Mouse (Mus musculus) midbrain, embryonic 15.5 days (tissue): ENCODE results near the gene Rgl1. TPM values are rescaled to one million over a fixed set of nuclear protein-coding genes. Genes with fewer than 3 reads are reported as not detected.

Experiments
- ATAC-seq: fragments of 200-750 bp; cut with Nextera tagmentation; replicated peaks from 2 replicates; pipeline ENCODE4 v1.8.0; 2017; ENCODE audit warnings: moderate TSS enrichment
- H3K27ac ChIP-seq: fragments of 300-500 bp; sonication (generic); 2 replicates; pipeline ENCODE4 v1.5.1; 2015; ENCODE audit warnings: mild to moderate bottlenecking, inconsistent platforms
- H3K27me3 ChIP-seq: fragments of 300-500 bp; sonication (generic); replicated peaks from 2 replicates; pipeline ENCODE4 v1.6.1; 2015; ENCODE audit warnings: inconsistent platforms
- H3K36me3 ChIP-seq: fragments of 300-500 bp; sonication (generic); replicated peaks from 2 replicates; pipeline ENCODE4 v1.6.1; 2015; ENCODE audit warnings: inconsistent platforms
- H3K4me1 ChIP-seq: fragments of 300-500 bp; sonication (generic); 2 replicates; pipeline ENCODE4 v1.6.1; 2015; ENCODE audit warnings: inconsistent platforms
- H3K4me2 ChIP-seq: fragments of 300-500 bp; sonication (generic); 2 replicates; pipeline ENCODE4 v1.6.1; 2015; ENCODE audit warnings: inconsistent platforms, mild to moderate bottlenecking, moderate library complexity
- H3K4me3 ChIP-seq: fragments of 300-500 bp; sonication (generic); 2 replicates; pipeline ENCODE4 v1.5.1; 2015; ENCODE audit warnings: mild to moderate bottlenecking, inconsistent platforms
- H3K9ac ChIP-seq: fragments of 300-500 bp; sonication (generic); 2 replicates; pipeline ENCODE4 v1.6.1; 2015; ENCODE audit warnings: mild to moderate bottlenecking, inconsistent platforms
- H3K9me3 ChIP-seq: fragments of 300-500 bp; sonication (generic); 2 replicates; pipeline ENCODE4 v1.6.1; 2016; ENCODE audit warnings: inconsistent platforms
- WGBS: fragments of 180-500 bp; shearing (Covaris S2); methylation state at CpG from one replicate; pipeline ENCODE4 v1.1.7; 2015; ENCODE audit warnings: mixed read lengths; 5-methylcytosine and 5-hydroxymethylcytosine counted together
- polyA plus RNA-seq: library from polyadenylated mRNA; unstranded; fragments of >200 nt; fragmentation: Nextera tagmentation; extraction: Ambion mirVana; gene quantifications from 2 replicates; pipeline ENCODE4 v1.2.1, GENCODE M21; 2015

Rgl1 gene
- polyA plus RNA-seq, 1 experiment from 2014 or later: 14.9 TPM

GRCm38 (mm10) chr1:152615987-152616776 is 150.0 kb downstream of the Rgl1 start:
- no peak overlapping the region for H3K9ac ChIP-seq
- no peaks in the 10 kb centered on the region for H3K9me3 ChIP-seq
- no peaks in the 10 kb centered on the region for H3K36me3 ChIP-seq
- H3K4me2 ChIP-seq: no peak overlapping the region
- no peak overlapping the region for H3K27ac ChIP-seq
- ATAC-seq: no peak
- no peaks in the 10 kb centered on the region for H3K27me3 ChIP-seq
- no peaks in the 10 kb centered on the region for H3K4me1 ChIP-seq
- 83% methylated on average over 10 of the region's 10 CpGs for WGBS
- H3K4me3 ChIP-seq: no peak overlapping the region

DNA sequence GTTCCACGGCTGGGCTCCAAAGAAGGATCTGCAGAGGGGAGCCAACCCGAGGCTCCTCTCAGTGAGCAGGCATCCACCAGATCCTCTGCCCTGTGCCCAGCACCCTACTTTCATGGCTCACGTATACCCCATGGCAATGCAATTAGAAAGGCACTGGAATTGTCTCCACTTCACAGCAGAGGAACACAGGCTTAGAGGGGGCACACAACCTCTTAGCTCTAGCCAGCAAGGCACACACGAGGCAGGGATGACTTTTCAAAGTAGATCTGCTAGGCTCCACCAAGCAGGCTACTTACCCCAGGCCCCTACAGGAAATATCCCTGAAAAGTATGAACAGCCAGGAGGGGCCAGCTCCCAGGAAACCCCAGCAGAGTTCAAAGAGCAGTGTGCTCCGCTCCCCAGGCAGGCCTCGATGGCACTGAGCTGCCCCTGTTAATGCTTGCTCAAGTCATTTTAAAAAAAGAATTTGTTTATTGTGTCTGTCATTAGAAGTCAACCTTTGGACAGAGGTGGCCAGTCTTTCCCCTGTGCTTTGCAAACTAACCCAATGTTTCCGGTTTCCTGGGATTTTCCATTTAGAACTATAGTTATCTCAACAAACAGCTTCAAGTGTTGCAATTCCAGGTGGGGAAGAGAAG is 151.3 kb downstream of the Rgl1 start:
- H3K4me2 ChIP-seq: no peak overlapping the region
- 61% methylated on average over 7 of the region's 7 CpGs for WGBS
- no peak overlapping the region for H3K9ac ChIP-seq
- no peaks in the 10 kb centered on the region for H3K9me3 ChIP-seq
- no peak overlapping the region for H3K4me3 ChIP-seq
- no peaks in the 10 kb centered on the region for H3K27me3 ChIP-seq
- no peaks in the 10 kb centered on the region for H3K36me3 ChIP-seq
- no peak overlapping the region for H3K27ac ChIP-seq
- no peak for ATAC-seq
- H3K4me1 ChIP-seq: no peaks in the 10 kb centered on the region

DNA sequence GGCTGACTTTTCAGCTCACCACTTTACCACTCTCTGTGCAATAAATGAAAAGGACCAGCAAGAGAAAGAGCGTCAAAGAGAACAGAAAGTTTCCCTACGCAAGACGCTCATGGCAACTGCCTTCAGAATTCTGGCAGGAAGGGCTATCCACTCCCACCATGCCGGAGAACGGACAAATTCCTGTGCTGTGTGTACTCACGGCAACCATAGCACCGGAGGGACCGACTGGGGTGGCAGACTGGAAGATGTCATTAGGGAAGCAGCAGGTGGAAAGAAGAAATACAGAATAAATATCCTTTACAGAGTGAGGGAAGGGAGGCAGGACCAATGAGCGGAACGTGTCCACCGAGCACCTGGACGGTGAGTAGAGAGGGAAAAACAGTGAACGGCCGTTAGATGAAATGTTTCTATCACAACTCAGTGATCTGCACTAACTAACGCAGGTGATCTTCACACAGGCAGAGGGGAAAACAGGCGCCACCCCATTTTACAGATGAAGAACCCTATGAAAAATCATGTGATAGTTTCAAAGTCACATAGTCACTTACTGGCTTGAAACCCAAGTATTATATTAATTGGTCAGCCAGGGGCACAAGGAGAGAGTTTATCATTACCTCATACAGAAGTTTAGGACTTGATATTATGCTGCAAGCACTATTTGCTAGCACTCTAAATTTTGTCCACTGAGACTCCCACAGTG is 152.8 kb downstream of the Rgl1 start:
- H3K9ac ChIP-seq: no peak overlapping the region
- H3K9me3 ChIP-seq: no peaks in the 10 kb centered on the region
- H3K4me1 ChIP-seq: no peaks in the 10 kb centered on the region
- WGBS: 85% methylated on average over 16 of the region's 16 CpGs
- H3K27me3 ChIP-seq: no peaks in the 10 kb centered on the region
- no peak overlapping the region for H3K27ac ChIP-seq
- ATAC-seq: no peak
- no peak overlapping the region for H3K4me2 ChIP-seq
- no peak overlapping the region for H3K4me3 ChIP-seq
- no peaks in the 10 kb centered on the region for H3K36me3 ChIP-seq

DNA sequence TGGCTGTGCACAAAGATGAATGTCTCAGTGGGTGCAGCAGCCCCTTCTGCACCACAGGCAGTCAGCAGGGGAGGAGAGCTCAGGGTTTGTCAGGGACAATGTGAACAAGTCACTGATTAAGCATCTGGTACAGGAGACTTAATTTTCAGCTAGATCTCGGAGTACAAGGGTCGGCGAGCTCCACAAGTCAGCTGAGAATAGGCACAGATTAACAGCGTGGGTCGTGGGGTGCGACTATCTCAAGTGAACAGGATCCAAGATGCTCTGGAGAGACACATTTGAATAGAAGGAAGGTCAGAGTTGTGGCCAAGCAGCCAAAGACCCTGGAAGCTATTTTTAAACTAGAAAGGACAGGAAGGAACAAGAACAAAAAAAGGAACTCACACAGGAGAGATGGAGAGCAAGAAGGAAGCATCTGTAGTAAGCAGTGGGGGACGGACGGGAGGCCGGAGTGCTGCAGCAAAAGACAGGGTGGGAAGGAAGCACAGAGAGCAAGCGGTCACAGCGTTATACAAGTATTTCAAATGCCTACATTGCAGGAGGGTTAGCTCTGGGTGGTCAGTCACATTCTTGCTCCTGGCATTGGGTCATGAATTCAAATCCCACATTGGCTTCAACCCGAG is 153.5 kb downstream of the Rgl1 start:
- Histone ChIP-seq H3K27ac (no peak overlapping the region), H3K9ac (no peak overlapping the region), H3K36me3 (no peaks in the 10 kb centered on the region), H3K9me3 (no peaks in the 10 kb centered on the region), H3K4me3 (no peak overlapping the region), H3K4me1 (no peaks in the 10 kb centered on the region), H3K4me2 (no peak overlapping the region), H3K27me3 (no peaks in the 10 kb centered on the region)
- WGBS: 64% methylated on average over 12 of the region's 12 CpGs
- ATAC-seq: no peak

- no peak for ATAC-seq
- Histone ChIP-seq H3K27me3 (no peaks in the 10 kb centered on the region), H3K9me3 (no peaks in the 10 kb centered on the region), H3K4me3 (no peak overlapping the region), H3K4me2 (no peak overlapping the region), H3K9ac (no peak overlapping the region), H3K4me1 (no peaks in the 10 kb centered on the region), H3K27ac (no peak overlapping the region), H3K36me3 (no peaks in the 10 kb centered on the region)
- 68% methylated on average over 10 of the region's 10 CpGs for WGBS
Observed at GRCm38 (mm10) chr1:152609547-152609946, 156.6 kb downstream of the Rgl1 start.

DNA sequence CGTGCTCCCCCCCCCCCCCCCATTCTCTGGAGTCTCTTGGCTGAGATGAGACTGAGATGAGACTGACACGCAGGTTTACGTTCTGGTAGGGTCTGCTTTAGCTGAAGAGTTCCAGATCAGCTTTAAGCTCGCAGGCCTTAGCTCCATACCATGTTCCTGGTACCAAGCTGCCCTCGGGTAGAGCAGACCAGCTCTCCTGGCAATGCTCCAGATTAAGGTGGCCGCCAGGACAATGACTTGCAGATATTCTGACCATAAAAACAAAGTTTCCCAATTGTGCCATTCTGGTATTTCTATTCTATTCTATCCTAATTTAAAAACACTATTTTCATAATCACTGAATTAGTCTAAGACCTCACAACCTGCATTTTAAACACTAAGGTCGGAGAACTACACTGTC is 157.1 kb downstream of the Rgl1 start:
- Histone ChIP-seq H3K4me2 (no peak overlapping the region), H3K36me3 (no peaks in the 10 kb centered on the region), H3K9ac (no peak overlapping the region), H3K27ac (no peak overlapping the region), H3K27me3 (no peaks in the 10 kb centered on the region), H3K4me1 (no peaks in the 10 kb centered on the region), H3K4me3 (no peak overlapping the region), H3K9me3 (no peaks in the 10 kb centered on the region)
- 86% methylated on average over 7 of the region's 7 CpGs for WGBS
- no peak for ATAC-seq

DNA sequence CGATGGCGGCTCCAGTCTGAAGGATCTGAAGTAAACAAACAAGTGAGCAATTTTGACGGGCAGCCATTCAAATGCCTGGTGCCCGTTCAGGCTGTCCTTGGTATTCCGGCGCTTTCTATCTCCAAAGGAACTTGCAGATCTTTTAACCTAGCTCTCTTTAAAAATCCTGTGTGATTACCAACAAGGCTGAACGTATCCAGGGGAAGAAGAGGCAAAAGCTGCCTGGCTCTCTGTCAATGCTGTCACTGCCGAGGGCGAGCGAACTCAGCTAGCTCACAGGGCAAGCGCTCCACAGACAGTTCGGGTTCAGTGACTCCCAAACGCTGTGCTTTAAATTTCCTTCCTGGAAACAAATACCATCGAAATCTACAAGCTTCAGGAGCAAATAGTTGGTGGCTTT is 158.4 kb downstream of the Rgl1 start:
- H3K36me3 ChIP-seq: no peaks in the 10 kb centered on the region
- 60% methylated on average over 14 of the region's 14 CpGs for WGBS
- ATAC-seq: no peak
- H3K4me1 ChIP-seq: no peaks in the 10 kb centered on the region
- no peak overlapping the region for H3K4me3 ChIP-seq
- no peak overlapping the region for H3K4me2 ChIP-seq
- H3K27ac ChIP-seq: no peak overlapping the region
- H3K27me3 ChIP-seq: no peaks in the 10 kb centered on the region
- H3K9me3 ChIP-seq: no peaks in the 10 kb centered on the region
- H3K9ac ChIP-seq: no peak overlapping the region

GRCm38 (mm10) chr1:152606727-152607126 is 159.4 kb downstream of the Rgl1 start:
- no peak overlapping the region for H3K4me2 ChIP-seq
- 88% methylated on average over 11 of the region's 11 CpGs for WGBS
- no peak overlapping the region for H3K4me3 ChIP-seq
- H3K4me1 ChIP-seq: no peaks in the 10 kb centered on the region
- no peak for ATAC-seq
- H3K36me3 ChIP-seq: no peaks in the 10 kb centered on the region
- H3K9ac ChIP-seq: no peak overlapping the region
- H3K9me3 ChIP-seq: no peaks in the 10 kb centered on the region
- H3K27ac ChIP-seq: no peak overlapping the region
- H3K27me3 ChIP-seq: no peaks in the 10 kb centered on the region

GRCm38 (mm10) chr1:152605895-152606625 is 160.1 kb downstream of the Rgl1 start:
- H3K36me3 ChIP-seq: no peaks in the 10 kb centered on the region
- no peak overlapping the region for H3K27ac ChIP-seq
- no peak for ATAC-seq
- no peaks in the 10 kb centered on the region for H3K9me3 ChIP-seq
- no peak overlapping the region for H3K4me2 ChIP-seq
- no peak overlapping the region for H3K4me3 ChIP-seq
- H3K9ac ChIP-seq: no peak overlapping the region
- H3K27me3 ChIP-seq: no peaks in the 10 kb centered on the region
- WGBS: 84% methylated on average over 5 of the region's 5 CpGs
- no peaks in the 10 kb centered on the region for H3K4me1 ChIP-seq

DNA sequence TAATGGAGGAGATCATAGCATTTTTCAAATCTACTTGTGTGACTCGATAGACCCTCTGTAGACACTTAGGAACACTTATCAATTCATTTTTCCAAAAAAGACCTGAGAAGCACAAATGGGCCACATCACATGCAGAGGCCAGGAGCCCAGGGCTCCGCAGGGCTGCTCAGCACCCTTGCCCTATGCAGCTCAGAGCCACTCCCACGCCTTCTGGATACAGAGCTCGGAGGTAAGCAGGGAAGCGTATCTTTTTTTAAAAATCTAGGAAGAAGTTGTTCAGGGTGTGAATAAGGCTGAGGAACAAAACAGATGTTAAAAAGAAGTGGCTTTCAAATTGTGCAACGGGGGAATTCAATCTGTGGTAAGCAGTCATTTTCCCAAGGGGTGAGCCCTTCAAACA is 162.0 kb downstream of the Rgl1 start:
- Histone ChIP-seq H3K9me3 (no peaks in the 10 kb centered on the region), H3K9ac (no peak overlapping the region), H3K4me1 (no peaks in the 10 kb centered on the region), H3K4me3 (no peak overlapping the region), H3K27ac (no peak overlapping the region), H3K27me3 (no peaks in the 10 kb centered on the region), H3K36me3 (no peaks in the 10 kb centered on the region), H3K4me2 (no peak overlapping the region)
- WGBS: 82% methylated on average over 6 of the region's 6 CpGs
- no peak for ATAC-seq

DNA sequence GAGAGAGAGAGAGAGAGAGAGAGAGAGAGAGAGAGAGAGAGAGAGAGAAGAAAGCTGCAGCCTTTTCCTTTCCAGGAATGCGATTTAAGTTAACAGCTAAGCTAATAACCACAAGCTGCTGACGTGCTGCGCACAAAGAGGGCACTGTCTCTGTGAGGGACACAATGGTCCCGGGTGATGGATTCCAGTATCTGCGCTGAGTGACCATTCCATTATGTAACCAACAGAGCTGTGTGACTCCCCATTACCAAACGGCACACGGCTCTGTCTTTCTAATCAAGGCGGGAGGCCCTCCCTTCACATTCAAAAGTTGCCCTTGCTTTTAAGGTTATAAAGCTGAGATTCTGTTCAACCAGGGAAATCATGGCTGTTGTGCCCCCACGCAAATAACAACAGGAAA is 162.5 kb downstream of the Rgl1 start:
- no peak overlapping the region for H3K4me2 ChIP-seq
- 74% methylated on average over 9 of the region's 9 CpGs for WGBS
- H3K36me3 ChIP-seq: no peaks in the 10 kb centered on the region
- no peak for ATAC-seq
- H3K4me1 ChIP-seq: no peaks in the 10 kb centered on the region
- no peak overlapping the region for H3K4me3 ChIP-seq
- no peaks in the 10 kb centered on the region for H3K27me3 ChIP-seq
- H3K9ac ChIP-seq: no peak overlapping the region
- H3K27ac ChIP-seq: no peak overlapping the region
- no peaks in the 10 kb centered on the region for H3K9me3 ChIP-seq

DNA sequence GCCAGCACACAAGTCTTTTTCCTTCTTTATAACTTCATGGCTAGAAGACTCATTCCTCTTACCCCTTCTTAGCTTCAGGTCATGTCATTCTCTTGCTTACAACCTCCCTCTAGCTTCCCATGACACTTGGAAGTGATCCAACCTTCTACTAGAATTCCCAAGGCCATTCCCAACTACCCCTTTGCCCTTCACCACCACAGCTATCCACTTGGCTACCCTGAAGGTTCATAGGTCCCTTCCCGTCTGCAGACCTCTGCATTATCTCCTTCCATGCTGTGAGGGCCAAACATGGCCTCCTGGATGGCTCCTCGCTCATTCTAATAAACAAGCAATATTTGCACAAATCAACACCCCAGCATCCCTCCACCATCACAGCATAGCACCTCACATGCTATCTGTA is 165.7 kb downstream of the Rgl1 start:
- Histone ChIP-seq H3K9ac (no peak overlapping the region), H3K36me3 (no peaks in the 10 kb centered on the region), H3K9me3 (no peaks in the 10 kb centered on the region), H3K4me2 (no peak overlapping the region), H3K27ac (no peak overlapping the region), H3K27me3 (no peaks in the 10 kb centered on the region), H3K4me3 (no peak overlapping the region), H3K4me1 (no peaks in the 10 kb centered on the region)
- ATAC-seq: no peak
- WGBS: 85% methylated on average over 2 of the region's 2 CpGs
